Mouse (Mus musculus) bone marrow macrophage, adult 2 months (primary cell): ENCODE data around the gene Dysf. TPM values are rescaled to one million over a fixed set of nuclear protein-coding genes. Genes with fewer than 3 reads are reported as not detected.
"Not testable (repeated sequence)": the region's sequence is repeated elsewhere in the genome, so short reads cannot be mapped to it uniquely, and the experiment has no call there.

Source experiments
- H3K27ac ChIP-seq: 2 replicates; pipeline ENCODE4 v1.5.1; 2012; ENCODE audit warnings: low read depth, low read length; ENCODE audit not compliant: insufficient read depth
- H3K4me1 ChIP-seq: 2 replicates; pipeline ENCODE4 v1.6.1; 2012; ENCODE audit warnings: low read length; ENCODE audit not compliant: control insufficient read depth, insufficient read depth
- H3K4me3 ChIP-seq: 2 replicates; pipeline ENCODE4 v1.5.1; 2012; ENCODE audit warnings: mild to moderate bottlenecking, low read length, moderate library complexity; ENCODE audit not compliant: insufficient read depth
- CTCF ChIP-seq: IDR thresholded peaks from 2 replicates; pipeline ENCODE4 v1.5.1; 2012; ENCODE audit warnings: low read depth, mild to moderate bottlenecking, low read length, moderate library complexity
- POLR2A ChIP-seq: IDR thresholded peaks from 2 replicates; pipeline ENCODE4 v1.6.1; 2012; ENCODE audit warnings: mild to moderate bottlenecking, low read depth, low read length, borderline replicate concordance
- polyA plus RNA-seq: library from polyadenylated mRNA; stranded (reverse); fragments of >200 nt; gene quantifications from 2 replicates; pipeline ENCODE4 v1.2.4, GENCODE M21; 2012; ENCODE audit not compliant: missing spikeins, insufficient read depth, insufficient read length

Gene Dysf
- polyA plus RNA-seq, 1 experiment, result 0.11 TPM

GRCm38 (mm10) chr6:84017392-84017791 lies 9.0 kb downstream of the Dysf start:
- H3K4me1 ChIP-seq, result peaks cover 3% of the 10 kb centered on the region; the same call in 1 of the 2 replicates
- H3K4me3 ChIP-seq, result no peak overlapping the region
- H3K27ac ChIP-seq, result no peak overlapping the region
- no peak for TF ChIP-seq CTCF
- TF ChIP-seq POLR2A, result no peak

DNA sequence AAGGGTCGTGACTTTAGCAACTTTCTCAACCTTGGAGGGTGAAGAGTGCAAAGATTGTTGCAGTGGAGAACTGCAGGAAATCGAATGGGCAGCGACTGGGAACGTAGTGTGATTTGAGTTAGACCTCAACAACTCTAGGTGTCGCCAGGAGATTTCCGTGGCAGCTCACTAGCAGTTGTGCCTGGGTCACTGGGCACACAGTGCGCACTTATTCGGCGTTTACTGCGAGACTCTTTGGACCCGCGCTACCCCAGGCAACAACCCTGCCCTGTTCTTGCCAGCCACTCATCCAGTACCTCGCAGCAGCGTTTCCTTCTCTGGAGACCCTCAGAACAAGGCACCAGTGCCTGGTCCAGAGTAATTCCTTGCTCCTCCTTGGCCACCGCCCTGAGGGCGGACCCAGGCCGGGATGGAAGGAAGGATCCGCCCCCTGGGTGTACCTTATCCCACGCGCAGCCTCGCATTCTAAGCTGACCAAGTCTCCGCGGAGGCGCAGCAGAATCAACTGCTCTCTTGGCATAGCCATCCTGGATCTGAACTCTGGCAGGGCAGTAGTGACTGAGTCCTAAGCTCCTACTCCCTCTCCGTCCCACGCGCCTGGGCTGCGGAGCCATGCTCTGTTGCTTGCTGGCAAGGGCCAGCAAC lies 10.6 kb downstream of the Dysf start:
- TF ChIP-seq POLR2A, result no peak
- TF ChIP-seq CTCF, result no peak
- Histone ChIP-seq H3K4me1 (peaks cover 3% of the 10 kb centered on the region; the same call in 1 of the 2 replicates), H3K4me3 (no peak overlapping the region), H3K27ac (no peak overlapping the region)

- Histone ChIP-seq H3K4me1 (peaks cover 3% of the 10 kb centered on the region; the same call in 1 of the 2 replicates), H3K27ac (no peak overlapping the region), H3K4me3 (no peak overlapping the region)
- TF ChIP-seq POLR2A (no peak), CTCF (no peak)
Observed at GRCm38 (mm10) chr6:84020002-84020401, 11.6 kb downstream of the Dysf start.

GRCm38 (mm10) chr6:84021990-84022389 lies 13.6 kb downstream of the Dysf start:
- no peak for TF ChIP-seq CTCF
- TF ChIP-seq POLR2A, result no peak
- Histone ChIP-seq H3K4me1 (peaks cover 3% of the 10 kb centered on the region; the same call in 1 of the 2 replicates), H3K4me3 (no peak overlapping the region), H3K27ac (no peak overlapping the region)

DNA sequence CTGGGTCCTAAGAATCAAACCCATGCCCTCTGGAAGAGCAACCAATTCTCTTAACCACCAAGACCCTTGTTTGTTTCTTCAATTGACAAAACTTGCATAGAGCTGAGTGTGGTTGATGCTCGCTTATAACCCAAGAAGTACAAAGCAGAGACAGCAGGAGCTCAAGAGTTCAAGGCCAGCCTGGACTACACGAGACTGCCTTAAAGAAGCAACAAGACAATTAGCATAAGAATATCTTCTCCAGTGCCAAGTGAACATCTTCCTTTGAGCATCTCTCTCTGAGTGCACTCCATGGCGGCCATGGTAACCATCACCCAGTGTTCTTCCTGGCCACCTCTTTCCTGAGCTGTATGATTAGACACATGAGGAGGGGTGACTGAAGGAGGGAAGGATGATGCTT lies 17.2 kb downstream of the Dysf start:
- no peaks in the 10 kb centered on the region for H3K4me1 ChIP-seq
- TF ChIP-seq CTCF (no peak), POLR2A (no peak)
- no peak overlapping the region for H3K27ac ChIP-seq
- H3K4me3 ChIP-seq, result no peak overlapping the region

DNA sequence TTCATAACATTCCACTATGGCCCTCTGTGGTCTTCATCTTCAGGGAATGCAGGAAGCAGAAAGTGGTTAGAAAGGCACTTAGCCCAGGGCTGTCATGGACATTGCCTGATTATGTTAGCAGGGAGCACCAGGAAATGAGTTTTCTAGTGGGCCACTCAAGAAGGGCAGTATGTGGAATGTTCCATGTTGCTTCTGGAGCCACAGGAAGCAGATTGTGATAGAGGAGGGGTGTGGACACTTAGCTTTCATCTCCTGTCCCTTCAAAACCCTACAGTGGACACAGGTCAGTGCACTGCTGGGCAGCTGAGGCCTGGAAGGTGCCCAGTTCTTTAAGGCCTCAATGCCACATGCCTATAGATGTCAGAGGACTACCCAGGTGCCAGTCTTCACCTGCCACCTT lies 20.4 kb downstream of the Dysf start:
- Histone ChIP-seq H3K27ac (no peak overlapping the region), H3K4me1 (no peaks in the 10 kb centered on the region), H3K4me3 (no peak overlapping the region)
- no peak for TF ChIP-seq POLR2A
- no peak for TF ChIP-seq CTCF

DNA sequence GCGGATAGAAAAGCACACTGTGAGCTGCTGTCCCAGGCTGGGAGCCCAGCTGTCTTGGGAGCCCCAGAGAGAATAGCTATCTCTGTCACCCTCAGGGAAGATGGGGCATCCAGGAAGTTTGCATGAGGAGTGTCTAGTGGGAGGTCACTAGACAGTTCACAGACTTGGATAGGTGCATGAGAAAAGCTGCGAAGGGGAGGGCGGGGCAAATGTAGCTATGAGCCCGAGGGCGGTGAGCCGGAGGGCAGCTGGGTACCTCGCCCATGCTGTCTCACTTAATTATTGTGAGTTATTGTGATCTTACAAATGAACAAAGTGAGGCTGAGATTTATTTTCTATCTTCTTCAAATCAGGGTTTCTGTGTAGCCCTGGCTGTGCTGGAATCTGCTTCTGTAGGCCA lies 21.4 kb downstream of the Dysf start:
- Histone ChIP-seq H3K27ac (no peak overlapping the region), H3K4me1 (no peaks in the 10 kb centered on the region)
- TF ChIP-seq POLR2A (no peak), CTCF (no peak)

DNA sequence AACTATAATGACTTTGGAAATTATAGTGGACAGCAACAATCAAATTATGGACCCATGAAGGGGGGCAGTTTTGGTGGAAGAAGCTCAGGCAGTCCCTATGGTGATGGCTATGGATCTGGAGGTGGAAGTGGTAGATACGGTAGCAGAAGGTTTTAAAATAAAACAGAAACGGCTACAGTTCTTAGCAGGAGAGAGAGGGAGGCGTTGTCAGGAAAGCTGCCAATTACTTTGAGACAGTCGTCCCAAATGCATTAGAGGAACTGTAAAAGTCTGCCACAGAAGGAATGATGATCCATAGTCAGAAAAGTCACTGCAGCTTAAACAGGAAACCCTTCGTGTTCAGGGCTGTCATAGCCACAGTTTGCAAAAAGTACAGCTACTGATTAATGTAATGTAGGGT lies 24.1 kb downstream of the Dysf start:
- H3K4me3 ChIP-seq, H3K27ac ChIP-seq, H3K4me1 ChIP-seq: not testable (repeated sequence)

More for the DNA sequence above, 21.4 kb downstream of the Dysf start:
- H3K4me3 ChIP-seq, result no peak overlapping the region

GRCm38 (mm10) chr6:84043251-84043940 lies 35.0 kb downstream of the Dysf start:
- Histone ChIP-seq H3K4me3 (no peak overlapping the region), H3K4me1 (no peaks in the 10 kb centered on the region), H3K27ac (no peak overlapping the region)
- TF ChIP-seq POLR2A (no peak), CTCF (no peak)

DNA sequence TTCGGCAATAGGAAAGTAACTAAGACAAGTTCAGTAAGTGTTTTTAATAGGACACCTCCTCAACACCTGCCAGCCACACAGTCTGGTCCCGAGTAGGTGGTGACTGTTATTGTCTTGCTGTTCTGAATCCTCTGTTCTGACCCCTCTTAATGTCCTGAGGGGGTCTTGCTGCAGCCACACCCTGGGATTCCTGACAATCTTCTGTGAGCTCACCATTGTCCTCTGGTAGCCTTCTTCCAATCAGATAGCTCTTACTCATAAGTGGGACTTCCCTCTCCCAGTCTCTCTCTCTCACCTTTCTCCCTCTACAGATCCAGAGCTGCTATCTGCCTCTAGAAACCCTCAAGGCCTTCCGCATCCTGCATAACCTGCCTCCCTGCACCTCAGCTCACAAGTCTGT lies 36.3 kb downstream of the Dysf start:
- H3K27ac ChIP-seq, result no peak overlapping the region
- no peaks in the 10 kb centered on the region for H3K4me1 ChIP-seq
- H3K4me3 ChIP-seq, result no peak overlapping the region
- TF ChIP-seq CTCF, result no peak
- TF ChIP-seq POLR2A, result no peak

DNA sequence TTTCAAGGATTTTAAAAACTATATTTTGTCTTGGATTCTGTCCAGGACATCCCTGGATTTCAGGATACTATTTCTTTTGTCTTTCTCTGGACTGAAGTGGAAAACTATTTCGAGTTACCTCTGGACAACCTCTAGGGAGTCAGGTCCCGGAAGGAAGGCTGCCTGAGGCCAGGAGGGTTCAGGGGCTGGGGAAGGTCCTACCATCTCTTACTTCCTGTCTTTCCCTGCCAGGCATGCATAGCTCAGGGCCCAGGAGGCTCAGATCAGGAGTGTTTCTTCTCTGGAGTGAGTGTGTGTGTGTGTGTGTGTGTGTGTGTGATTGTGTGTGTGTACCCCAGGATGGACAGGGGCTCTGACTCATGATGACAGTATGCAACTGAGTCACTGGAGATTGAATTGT lies 40.5 kb downstream of the Dysf start:
- Histone ChIP-seq H3K4me1 (no peaks in the 10 kb centered on the region), H3K4me3 (no peak overlapping the region), H3K27ac (no peak overlapping the region)
- TF ChIP-seq CTCF (no peak), POLR2A (no peak)

DNA sequence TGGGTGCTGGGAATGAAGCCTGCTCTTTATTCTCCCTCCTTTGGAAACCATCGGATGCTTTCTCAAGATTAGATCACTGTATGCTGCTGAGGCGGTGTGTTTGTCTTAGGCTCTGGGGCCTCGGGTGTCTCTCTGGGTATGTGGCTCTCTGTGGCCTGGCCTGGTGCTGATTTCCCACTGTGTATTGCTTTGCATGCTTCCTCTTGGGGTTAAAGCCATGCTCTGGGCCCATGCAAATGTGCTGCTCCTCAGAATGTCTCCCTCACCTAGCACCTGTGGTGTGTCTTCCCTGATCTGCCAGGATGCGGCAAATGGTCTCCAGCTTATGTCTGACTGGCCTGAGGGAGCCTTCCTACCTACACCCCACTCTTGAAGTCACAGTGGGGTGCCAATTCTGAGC lies 41.8 kb downstream of the Dysf start:
- H3K4me3 ChIP-seq, result no peak overlapping the region
- no peaks in the 10 kb centered on the region for H3K4me1 ChIP-seq
- H3K27ac ChIP-seq, result no peak overlapping the region
- TF ChIP-seq POLR2A (no peak), CTCF (no peak)
